Mouse (Mus musculus): ENCODE data around the gene Os9.
"Not testable (repeated sequence)": the region's sequence is repeated elsewhere in the genome, so short reads cannot be mapped to it uniquely, and the experiment has no call there.

The Os9 gene

GRCm38 (mm10) chr10:127079665-127080391 lies 41.1 kb downstream of the Os9 start:
- DNase-seq, result peak; percentile 23

GRCm38 (mm10) chr10:127078677-127079575 lies 42.0 kb downstream of the Os9 start:
- no peak for DNase-seq

GRCm38 (mm10) chr10:127078001-127078676 lies 42.8 kb downstream of the Os9 start:
- no peak for DNase-seq

- DNase-seq, result no peak
Observed at GRCm38 (mm10) chr10:127077515-127077914, 43.4 kb downstream of the Os9 start.

DNA sequence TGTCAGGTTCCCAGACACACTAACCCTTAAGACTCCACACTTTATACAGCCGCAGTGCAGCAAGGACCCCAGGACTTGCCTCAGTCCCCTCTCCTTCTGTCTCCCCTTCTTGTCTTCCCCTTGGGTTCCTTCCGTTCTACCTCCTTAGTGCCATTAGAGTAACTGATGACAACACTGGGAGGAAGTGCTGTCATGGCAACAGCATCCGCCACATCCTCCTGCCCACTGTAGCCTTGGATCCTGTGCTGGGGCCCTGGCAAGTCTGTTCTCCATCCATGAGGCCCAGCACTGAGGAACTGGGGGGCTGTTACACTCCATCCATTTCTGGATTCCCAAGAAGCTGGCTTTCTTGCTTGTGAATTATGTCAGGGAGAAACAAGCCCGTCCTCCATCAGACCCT lies 44.8 kb downstream of the Os9 start:
- peak; percentile 14 for DNase-seq

DNA sequence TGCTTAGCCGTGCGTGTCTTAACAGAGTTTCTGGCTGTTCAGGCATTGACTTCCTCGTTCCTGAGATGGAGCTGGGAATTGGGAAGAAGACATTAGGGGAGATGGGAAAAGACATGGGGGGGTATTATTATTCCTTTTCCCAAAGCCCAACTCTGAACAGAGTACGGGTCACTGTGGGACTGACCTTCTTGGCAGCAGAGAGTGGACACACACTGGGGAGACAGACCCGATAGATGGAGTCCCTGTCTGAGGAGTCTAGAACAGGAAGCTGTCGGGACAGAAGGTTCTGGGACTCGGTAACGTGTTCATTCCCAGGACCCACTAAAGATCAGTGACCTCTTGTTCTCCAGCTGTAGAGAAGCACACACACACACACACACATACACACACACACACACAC lies 45.3 kb downstream of the Os9 start:
- no peak for DNase-seq

DNA sequence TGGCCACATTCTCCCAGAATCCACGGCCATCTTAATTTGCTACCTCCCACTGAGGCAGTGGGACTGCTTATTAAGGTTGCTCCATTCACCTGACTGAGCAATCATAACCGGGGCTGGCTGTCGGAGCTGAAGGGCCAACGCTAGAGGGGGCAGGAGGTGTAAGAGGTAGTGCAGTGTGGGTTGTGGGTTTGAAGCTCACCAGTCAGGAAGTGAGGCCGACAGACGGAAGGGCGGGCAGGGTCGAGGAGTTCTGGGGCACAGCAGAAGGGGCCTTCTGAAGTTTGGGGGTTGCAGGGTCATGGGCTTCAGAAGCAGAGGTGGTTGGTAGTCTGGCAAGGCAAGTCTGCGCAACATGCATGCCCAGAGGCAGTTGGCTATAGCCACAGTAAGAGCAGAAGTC lies 45.9 kb downstream of the Os9 start, which contains the start of gene Agap2:
Gene Agap2, plus strand, starts transcription at position 205 of the 400 bp plus-strand sequence.
- DNase-seq, result no peak

DNA sequence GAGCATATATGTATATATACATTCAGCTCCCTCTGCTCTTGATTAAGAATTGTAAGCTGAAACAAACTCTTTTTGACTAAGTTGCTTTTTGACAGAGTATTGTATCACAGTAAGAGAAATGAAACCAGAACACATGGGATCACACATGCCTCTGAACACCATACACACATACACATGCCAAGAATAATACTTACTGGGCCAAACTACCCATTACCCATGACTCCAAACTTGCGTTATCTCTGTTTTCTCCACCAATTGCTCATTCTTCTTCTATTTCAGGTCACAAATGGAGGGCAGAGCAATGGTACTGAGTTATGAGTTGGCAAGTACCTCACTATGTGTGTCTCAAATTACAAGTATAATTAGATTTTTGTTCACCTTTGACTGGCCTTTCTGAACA lies 47.0 kb downstream of the Os9 start:
- DNase-seq, result no peak

- DNase-seq, result not testable (repeated sequence)
Observed at GRCm38 (mm10) chr10:127072969-127073368, 48.0 kb downstream of the Os9 start.

GRCm38 (mm10) chr10:127072270-127072669 lies 48.7 kb downstream of the Os9 start:
- DNase-seq, result not testable (repeated sequence)

DNA sequence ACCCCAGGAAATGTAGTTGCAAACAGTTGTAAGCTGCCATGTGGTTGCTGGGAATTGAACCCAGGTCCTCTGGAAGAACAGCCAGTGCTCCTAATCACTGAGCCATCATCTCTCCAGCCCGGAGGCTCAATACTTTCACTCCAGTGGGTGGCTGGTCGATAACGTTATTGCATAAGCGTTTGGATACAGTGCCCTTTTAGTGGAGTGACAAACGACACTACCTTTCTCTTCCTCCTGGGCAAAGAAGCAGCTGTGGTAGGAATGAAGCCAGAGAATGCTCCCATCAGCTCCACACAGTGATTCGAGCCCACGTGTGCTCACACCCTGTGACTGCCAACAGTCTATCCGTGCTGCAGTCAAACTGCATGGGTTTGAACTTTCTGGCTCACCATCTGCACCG lies 49.7 kb downstream of the Os9 start:
- no peak for DNase-seq

- DNase-seq, result peak; percentile 98
Observed at GRCm38 (mm10) chr10:127070190-127071121, 50.5 kb downstream of the Os9 start, which contains the start of gene Tspan31. Tspan31 (minus strand) TSS chr10:127070264.

DNA sequence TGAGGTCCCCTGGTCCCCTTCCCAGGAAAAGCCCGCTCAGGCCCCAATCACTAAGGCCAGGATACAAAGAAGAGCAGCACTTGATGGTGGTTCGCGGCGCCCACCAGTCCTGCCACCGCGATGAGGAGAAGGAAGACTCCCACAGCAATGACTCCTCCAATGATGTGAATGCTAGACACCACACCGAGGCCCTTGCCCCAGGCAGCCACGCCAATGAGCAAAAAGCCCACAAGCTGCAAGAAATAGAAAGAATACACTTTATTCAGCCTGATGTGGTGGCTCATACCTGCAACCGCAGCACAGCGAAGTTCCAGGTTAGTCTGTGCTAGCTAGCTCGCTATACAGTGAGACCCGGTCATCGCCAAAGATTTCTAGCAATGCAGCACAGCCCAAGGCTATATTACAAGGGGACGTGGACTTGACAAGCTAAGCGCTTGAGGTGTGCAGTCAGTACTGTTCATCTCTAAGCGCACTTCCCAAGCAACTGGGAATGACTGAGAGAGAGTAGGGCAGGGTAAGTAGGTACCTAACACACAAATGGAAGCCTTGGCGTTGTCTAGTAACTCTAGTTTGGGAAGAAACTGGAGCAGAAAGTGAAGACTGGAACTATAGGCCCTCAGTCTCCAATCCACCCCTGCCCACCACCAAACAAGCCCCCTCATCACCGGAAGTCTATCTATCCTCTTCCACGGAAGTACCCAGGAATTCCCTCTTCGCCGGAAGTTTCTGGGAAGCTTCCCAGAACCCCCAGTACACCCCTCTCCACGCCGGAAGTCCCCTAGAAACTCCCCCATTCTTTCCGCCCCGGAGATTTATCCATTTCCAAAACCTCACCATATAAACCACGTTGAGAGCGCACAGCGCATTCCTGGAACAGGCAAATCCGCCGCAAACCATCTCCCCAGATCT lies 51.4 kb downstream of the Os9 start:
- no peak for DNase-seq

DNA sequence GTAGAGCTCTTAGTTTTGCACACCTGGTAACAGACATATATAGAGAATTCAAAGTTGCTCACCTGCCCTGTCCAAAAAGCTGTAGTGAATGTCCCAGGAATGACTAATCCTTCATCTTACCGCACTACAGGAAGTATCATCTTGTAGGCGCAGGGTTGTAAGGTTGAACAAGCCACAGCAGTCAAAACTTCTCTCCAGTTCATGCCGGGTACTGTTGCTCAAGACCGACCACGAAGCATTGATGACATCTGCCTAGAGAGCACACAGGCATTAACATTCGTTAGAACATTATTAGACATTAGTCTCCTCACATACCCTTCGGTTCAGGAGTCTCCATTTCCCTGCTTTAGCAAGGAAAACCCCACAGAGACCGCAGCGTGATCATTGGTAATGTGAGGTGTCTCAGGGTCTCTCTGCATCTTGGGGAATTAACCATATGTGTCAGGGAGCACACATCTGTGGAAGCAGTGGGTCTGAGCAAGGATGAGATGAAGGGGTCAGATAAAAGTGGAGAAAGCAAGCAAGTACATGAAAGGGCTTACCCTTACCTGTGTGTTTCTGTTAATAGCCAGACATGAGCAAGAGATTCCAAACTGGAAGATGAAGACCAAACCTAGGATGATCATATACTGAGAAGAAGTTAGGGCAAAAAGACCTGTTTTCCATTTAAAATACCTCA lies 52.4 kb downstream of the Os9 start:
- DNase-seq, result no peak

GRCm38 (mm10) chr10:127066519-127067018 lies 54.4 kb downstream of the Os9 start:
- no peak for DNase-seq

GRCm38 (mm10) chr10:127065981-127066380 lies 55.0 kb downstream of the Os9 start:
- no peak for DNase-seq

DNA sequence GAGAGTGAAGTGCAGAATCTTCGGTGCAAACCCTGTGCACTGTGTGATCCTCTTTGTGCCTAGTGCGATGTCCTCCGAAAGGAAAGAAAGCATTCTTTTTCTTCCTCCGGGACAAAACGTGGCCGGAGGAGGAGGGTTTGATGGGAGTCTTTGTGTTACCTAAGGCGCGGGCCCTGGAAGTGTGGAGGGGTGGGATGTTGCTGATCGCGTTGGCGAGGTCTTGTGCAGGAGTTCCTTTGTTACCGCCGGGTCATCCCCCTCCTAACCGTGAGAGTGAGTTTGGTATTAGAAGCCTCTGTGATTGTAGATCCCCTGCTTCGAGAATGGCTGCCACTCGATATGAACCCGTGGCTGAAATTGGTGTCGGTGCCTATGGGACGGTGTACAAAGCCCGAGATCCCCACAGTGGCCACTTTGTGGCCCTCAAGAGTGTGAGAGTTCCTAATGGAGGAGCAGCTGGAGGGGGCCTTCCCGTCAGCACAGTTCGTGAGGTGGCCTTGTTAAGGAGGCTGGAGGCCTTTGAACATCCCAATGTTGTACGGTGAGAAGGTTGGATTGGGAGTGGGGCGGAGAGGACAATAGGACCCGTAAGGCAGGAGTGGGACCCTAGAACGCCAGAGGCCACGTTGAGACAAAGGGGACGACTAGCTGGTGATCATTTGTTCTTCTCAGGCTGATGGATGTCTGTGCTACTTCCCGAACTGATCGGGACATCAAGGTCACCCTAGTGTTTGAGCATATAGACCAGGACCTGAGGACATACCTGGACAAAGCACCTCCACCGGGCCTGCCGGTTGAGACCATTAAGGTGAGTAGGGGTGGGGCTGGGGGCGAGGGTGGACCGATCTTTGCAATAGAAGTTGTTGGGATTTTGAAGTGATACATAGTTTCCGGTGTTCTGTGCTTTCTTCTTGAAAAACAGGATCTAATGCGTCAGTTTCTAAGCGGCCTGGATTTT lies 56.7 kb downstream of the Os9 start:
- no peak for DNase-seq

GRCm38 (mm10) chr10:127063239-127063872 lies 57.6 kb downstream of the Os9 start, which contains the start of gene Cdk4:
Cdk4 (plus strand) TSS chr10:127063534.
- peak; percentile 99 for DNase-seq
